Mouse (Mus musculus): ENCODE data around the gene Rab3gap2. TPM values are rescaled to one million over a fixed set of nuclear protein-coding genes. Genes with fewer than 3 reads are reported as not detected.
A peak's percentile ranks its signal among the peaks of the same experiment; 100 is the strongest.
"Not testable (repeated sequence)": the region's sequence is repeated elsewhere in the genome, so short reads cannot be mapped to it uniquely, and the experiment has no call there.

Gene Rab3gap2
- polyA plus RNA-seq, 1 experiment from 2014 or later = 20.1 TPM

GRCm38 (mm10) chr1:185314546-185314945 lies 110.6 kb downstream of the Rab3gap2 start:
- Histone ChIP-seq H3K4me3 (replicated peaks) (no peak overlapping the region), H3K36me3 (peaks cover 25% of the 10 kb centered on the region), H3K27me3 (replicated peaks) (no peaks in the 10 kb centered on the region), H3K9ac (no peak overlapping the region), H3K9me3 (no peaks in the 10 kb centered on the region), H3K27ac (no peak overlapping the region), H3K4me2 (no peak overlapping the region), H3K4me1 (no peaks in the 10 kb centered on the region)
- no peak for ATAC-seq (ENCODE audit: insufficient read depth, low FRiP score, low read depth)
- 90% methylated on average over 4 of the region's 4 CpGs for WGBS

- 86% methylated on average over 16 of the region's 16 CpGs for WGBS
- no peak overlapping the region for H3K27ac ChIP-seq
Observed at GRCm38 (mm10) chr1:185315846-185316568, 112.1 kb downstream of the Rab3gap2 start.

GRCm38 (mm10) chr1:185327754-185328345 lies 123.9 kb downstream of the Rab3gap2 start:
- H3K4me3 ChIP-seq (replicated peaks) = peak overlapping the region; percentile 74
- H3K9ac ChIP-seq; H3K9me3 ChIP-seq; H3K4me1 ChIP-seq; ATAC-seq (ENCODE audit: insufficient read depth, low FRiP score, low read depth); H3K27me3 ChIP-seq (replicated peaks); H3K27ac ChIP-seq: not testable (repeated sequence)
- 45% methylated on average over 3 of the region's 3 CpGs for WGBS
- H3K36me3 ChIP-seq = peaks cover 23% of the 10 kb centered on the region
- peak overlapping the region; percentile 69 for H3K4me2 ChIP-seq

More at GRCm38 (mm10) chr1:185315846-185316568, 112.1 kb downstream of the Rab3gap2 start:
- no peak overlapping the region for H3K4me3 ChIP-seq (replicated peaks)
- H3K4me2 ChIP-seq = no peak overlapping the region
- H3K27me3 ChIP-seq (replicated peaks) = no peaks in the 10 kb centered on the region
- no peak overlapping the region for H3K9ac ChIP-seq
- ATAC-seq (ENCODE audit: insufficient read depth, low FRiP score, low read depth) = no peak
- H3K9me3 ChIP-seq = no peaks in the 10 kb centered on the region
- H3K36me3 ChIP-seq = peaks cover 35% of the 10 kb centered on the region
- H3K4me1 ChIP-seq = no peaks in the 10 kb centered on the region

GRCm38 (mm10) chr1:185328721-185329610 lies 125.0 kb downstream of the Rab3gap2 start, which contains the start of gene Iars2:
Iars2 (minus strand) TSS chr1:185329396.
- ATAC-seq (ENCODE audit: insufficient read depth, low FRiP score, low read depth) = peak; percentile 87
- Histone ChIP-seq H3K36me3 (peaks cover 12% of the 10 kb centered on the region), H3K27me3 (replicated peaks) (no peaks in the 10 kb centered on the region), H3K4me3 (replicated peaks) (peak within 1 kb of the TSS; percentile 74), H3K4me1 (0 out of 2 replicates have a peak, but pooled peaks cover 8% of the 10 kb centered on the region), H3K9ac (peak within 1 kb of the TSS; percentile 92), H3K27ac (peak within 1 kb of the TSS; percentile 92), H3K4me2 (peak within 1 kb of the TSS; percentile 69), H3K9me3 (no peaks in the 10 kb centered on the region)
- WGBS = under 1% methylated on average over 76 of the region's 76 CpGs

- H3K36me3 ChIP-seq = peaks cover 8% of the 10 kb centered on the region
- no peaks in the 10 kb centered on the region for H3K9me3 ChIP-seq
- no peak overlapping the region for H3K4me3 ChIP-seq (replicated peaks)
- no peaks in the 10 kb centered on the region for H3K27me3 ChIP-seq (replicated peaks)
- H3K4me2 ChIP-seq = peak overlapping the region; percentile 69; the same call in 1 of the 2 replicates
- H3K4me1 ChIP-seq = 0 out of 2 replicates have a peak, but pooled peaks cover 11% of the 10 kb centered on the region
- WGBS = 91% methylated on average over 8 of the region's 8 CpGs
- ATAC-seq (ENCODE audit: insufficient read depth, low FRiP score, low read depth) = no peak
- no peak overlapping the region for H3K9ac ChIP-seq
- H3K27ac ChIP-seq = no peak overlapping the region
Observed at GRCm38 (mm10) chr1:185329851-185330250, 125.9 kb downstream of the Rab3gap2 start.

- no peaks in the 10 kb centered on the region for H3K9me3 ChIP-seq
- peaks cover 3% of the 10 kb centered on the region; the same call in 1 of the 2 replicates for H3K36me3 ChIP-seq
- H3K27me3 ChIP-seq (replicated peaks) = no peaks in the 10 kb centered on the region
- no peak overlapping the region for H3K9ac ChIP-seq
- no peak for ATAC-seq (ENCODE audit: insufficient read depth, low FRiP score, low read depth)
- WGBS = 52% methylated on average over 5 of the region's 5 CpGs
- no peak overlapping the region; the same call in 1 of the 2 replicates for H3K4me3 ChIP-seq (replicated peaks)
- no peak overlapping the region for H3K27ac ChIP-seq
- 0 out of 2 replicates have a peak, but pooled peaks cover 11% of the 10 kb centered on the region for H3K4me1 ChIP-seq
- peak overlapping the region; percentile 71; the same call in 1 of the 2 replicates for H3K4me2 ChIP-seq
Observed at GRCm38 (mm10) chr1:185331364-185331763, 127.4 kb downstream of the Rab3gap2 start.

- Histone ChIP-seq H3K4me1 (0 out of 2 replicates have a peak, but pooled peaks cover 11% of the 10 kb centered on the region), H3K36me3 (no peaks in the 10 kb centered on the region), H3K27me3 (replicated peaks) (no peaks in the 10 kb centered on the region), H3K4me3 (replicated peaks) (peak within 1 kb of the TSS; percentile 71), H3K9me3 (no peaks in the 10 kb centered on the region), H3K9ac (peak within 1 kb of the TSS; percentile 69; the same call in 1 of the 2 replicates), H3K27ac (peak within 1 kb of the TSS; percentile 88), H3K4me2 (peak within 1 kb of the TSS; percentile 71)
- WGBS = under 1% methylated on average over 32 of the region's 32 CpGs
- peak; percentile 86 for ATAC-seq (ENCODE audit: insufficient read depth, low FRiP score, low read depth)
Observed at GRCm38 (mm10) chr1:185331983-185332430, 128.1 kb downstream of the Rab3gap2 start, which contains the start of gene Bpnt1. Bpnt1 (plus strand) TSS chr1:185332149.

- no peak overlapping the region for H3K27ac ChIP-seq
- no peak overlapping the region for H3K9ac ChIP-seq
- no peaks in the 10 kb centered on the region for H3K9me3 ChIP-seq
- no peaks in the 10 kb centered on the region for H3K27me3 ChIP-seq (replicated peaks)
- no peak for ATAC-seq (ENCODE audit: insufficient read depth, low FRiP score, low read depth)
- no peak overlapping the region for H3K4me3 ChIP-seq (replicated peaks)
- H3K4me2 ChIP-seq = no peak overlapping the region
- 0 out of 2 replicates have a peak, but pooled peaks cover 7% of the 10 kb centered on the region for H3K4me1 ChIP-seq
- no peaks in the 10 kb centered on the region for H3K36me3 ChIP-seq
- 78% methylated on average over 5 of the region's 5 CpGs for WGBS
Observed at GRCm38 (mm10) chr1:185333651-185334050, 129.7 kb downstream of the Rab3gap2 start.

GRCm38 (mm10) chr1:185334136-185334535 lies 130.2 kb downstream of the Rab3gap2 start:
- Histone ChIP-seq H3K9ac (no peak overlapping the region), H3K36me3 (no peaks in the 10 kb centered on the region), H3K4me1 (0 out of 2 replicates have a peak, but pooled peaks cover 7% of the 10 kb centered on the region), H3K27ac (no peak overlapping the region), H3K4me2 (no peak overlapping the region), H3K9me3 (no peaks in the 10 kb centered on the region), H3K27me3 (replicated peaks) (no peaks in the 10 kb centered on the region), H3K4me3 (replicated peaks) (no peak overlapping the region)
- no peak for ATAC-seq (ENCODE audit: insufficient read depth, low FRiP score, low read depth)
- WGBS = 89% methylated on average over 4 of the region's 4 CpGs

- ATAC-seq (ENCODE audit: insufficient read depth, low FRiP score, low read depth) = no peak
- 79% methylated on average over 6 of the region's 6 CpGs for WGBS
- no peak overlapping the region for H3K4me3 ChIP-seq (replicated peaks)
- no peaks in the 10 kb centered on the region for H3K9me3 ChIP-seq
- H3K27ac ChIP-seq = no peak overlapping the region
- no peak overlapping the region for H3K4me2 ChIP-seq
- H3K36me3 ChIP-seq = peaks cover 8% of the 10 kb centered on the region; the same call in 1 of the 2 replicates
- no peak overlapping the region for H3K9ac ChIP-seq
- no peaks in the 10 kb centered on the region for H3K27me3 ChIP-seq (replicated peaks)
- H3K4me1 ChIP-seq = 0 out of 2 replicates have a peak, but pooled peaks cover 7% of the 10 kb centered on the region
Observed at GRCm38 (mm10) chr1:185335231-185335765, 131.4 kb downstream of the Rab3gap2 start.

All from stomach, embryonic 15.5 days (tissue).